9 mouse cellular contexts compared by ENCODE assay signal in genomic region chr4:48938892-48939291, GRCm38 (mm10).
"Had no signal": no experiment of that assay in that cellular context is flagged by ENCODE, and none has a peak within 500 bp of the region (broad histone marks: within the 10 kb centered on the region; RNA-seq: fewer than 3 reads in every experiment).

No protein-coding gene starts in this region.

- H3K27ac ChIP-seq: limb, embryonic 12.5 days; liver, embryonic 13.5 days; midbrain, embryonic 13.5 days; neural tube, embryonic 15.5 days had no signal

- DNase-seq: kidney, adult 2 months; kidney, postnatal 25 days; liver; liver, embryonic 13.5 days; liver, postnatal 0 days had no signal

- H3K4me3 ChIP-seq: limb, embryonic 12.5 days; liver, embryonic 13.5 days; midbrain, embryonic 13.5 days; myocyte; neural tube, embryonic 15.5 days had no signal
